Mouse (Mus musculus): Measurements from ENCODE around the gene Sos2.

- no peak for TF ChIP-seq MAX (IDR thresholded peaks at IDR 0.05; ENCODE audit: low read length)
- TF ChIP-seq GATA1 (IDR thresholded peaks at IDR 0.05; ENCODE audit: low read depth, low read length) = no peak
- TF ChIP-seq POLR2AphosphoS2 (IDR thresholded peaks at IDR 0.05; ENCODE audit: low read length) = no peak
- TF ChIP-seq CHD2 (IDR thresholded peaks at IDR 0.05; ENCODE audit: low read length) = no peak
- no peak for TF ChIP-seq KAT2A (conservative IDR thresholded peaks at IDR 0.05; ENCODE audit: low read depth, low read length)
- no peak for TF ChIP-seq POLR2A (IDR thresholded peaks at IDR 0.05; ENCODE audit: control insufficient read depth in 1 of 2, insufficient read depth in 1 of 2, low read depth in 1 of 2, low read length in 2 of 2, poor library complexity in 1 of 2)
- no peak for TF ChIP-seq CTCF (IDR thresholded peaks at IDR 0.05 in 2 of 3, conservative IDR thresholded peaks at IDR 0.05 in 1 of 3; ENCODE audit: control insufficient read depth in 1 of 3, insufficient read depth in 1 of 3, low read depth in 2 of 3, low read length in 3 of 3, poor library complexity in 1 of 3, severe bottlenecking in 1 of 3)
- no peak for TF ChIP-seq HCFC1 (IDR thresholded peaks at IDR 0.05; ENCODE audit: low read depth, low read length)
Observed at GRCm38 (mm10) chr12:69690714-69691113, 9.1 kb upstream of the Sos2 start.
